Mouse (Mus musculus): ENCODE measurements around the gene Cdc14a.

DNA sequence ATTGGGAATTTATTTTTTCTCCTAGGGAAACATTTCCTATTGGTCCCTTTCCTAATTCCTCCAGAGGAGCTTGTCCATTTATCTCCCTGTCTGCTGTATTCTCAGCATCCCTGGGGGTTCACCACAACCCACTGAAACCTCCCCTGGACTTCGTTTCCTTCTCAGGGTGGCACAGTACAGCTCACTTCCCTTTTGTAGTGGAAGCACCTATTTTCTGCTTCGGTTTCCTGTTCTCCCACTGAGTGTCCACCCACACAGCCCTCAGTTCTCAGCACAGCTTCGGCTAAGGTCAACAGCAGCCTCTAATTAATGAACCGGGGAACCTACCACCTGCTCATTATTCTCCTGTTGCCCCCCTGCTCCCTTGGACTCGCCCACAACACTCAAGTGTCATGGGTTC is 167.7 kb downstream of the Cdc14a start:
- no peak for TF ChIP-seq CTCF (conservative IDR thresholded peaks at IDR 0.05; ENCODE audit: low read length)
- TF ChIP-seq POU5F1 (IDR thresholded peaks at IDR 0.05; ENCODE audit: borderline replicate concordance, low read length) = no peak
- TF ChIP-seq NANOG (IDR thresholded peaks at IDR 0.05; ENCODE audit: borderline replicate concordance, low read length) = no peak

Data from E14TG2a.4 (cell line).